Mouse (Mus musculus): ENCODE results near the gene Tas2r113.
"Not testable (repeated sequence)": the region's sequence is repeated elsewhere in the genome, so short reads cannot be mapped to it uniquely, and the experiment has no call there.

The Tas2r113 gene

GRCm38 (mm10) chr6:132892711-132893110, at the start of gene Tas2r113:
Tas2r113 (plus strand) TSS chr6:132893011.
- no peak for DNase-seq

DNA sequence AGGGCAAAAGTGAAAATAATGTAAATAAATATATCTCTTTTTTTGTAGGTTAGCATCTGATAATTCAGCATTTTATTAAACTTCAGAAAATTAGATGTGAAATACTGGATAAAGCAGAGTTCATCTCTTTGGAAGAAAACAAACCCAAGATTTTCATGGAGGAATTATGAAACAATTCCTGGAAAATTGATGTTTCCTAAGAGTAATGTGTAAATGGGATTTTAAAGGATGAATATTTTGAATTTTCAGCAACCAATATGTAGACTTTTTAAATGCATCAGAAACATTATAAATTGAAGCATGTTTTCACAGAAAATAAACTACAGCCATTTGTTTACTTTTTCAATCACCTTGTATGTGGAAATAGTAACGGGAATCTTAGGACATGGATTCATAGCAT, 46.0 kb upstream of the Tas2r113 start, which contains the start of gene Tas2r123:
Gene Tas2r123 (plus strand): TSS at position 301 of the 400 bp plus-strand sequence.
- DNase-seq = no peak

- no peak for DNase-seq
Observed at GRCm38 (mm10) chr6:132855138-132855537, 37.7 kb upstream of the Tas2r113 start, which contains the start of gene Tas2r116. Tas2r116 (plus strand) TSS chr6:132855438.

- DNase-seq = no peak
Observed at GRCm38 (mm10) chr6:132867708-132868107, 25.1 kb upstream of the Tas2r113 start, which contains the start of gene Tas2r110. Tas2r110 (plus strand) TSS chr6:132868008.

GRCm38 (mm10) chr6:132909351-132909750, 16.5 kb downstream of the Tas2r113 start, which contains the start of gene Tas2r125:
Tas2r125 (plus strand) TSS chr6:132909651.
- DNase-seq = no peak

- DNase-seq = not testable (repeated sequence)
Observed at GRCm38 (mm10) chr6:132941376-132941775, 48.6 kb downstream of the Tas2r113 start.
